Mouse (Mus musculus): ENCODE data around the gene Pde1c. TPM values are rescaled to one million over a fixed set of nuclear protein-coding genes. Genes with fewer than 3 reads are reported as not detected.

Pde1c gene
- polyA plus RNA-seq, 1 experiment from 2014 or later: 1.4 TPM

GRCm38 (mm10) chr6:56099520-56100101 is 469.3 kb downstream of the Pde1c start:
- no peak for DNase-seq (ENCODE audit: low spot score)

GRCm38 (mm10) chr6:56098427-56098826 is 470.5 kb downstream of the Pde1c start:
- no peak for DNase-seq (ENCODE audit: low spot score)

GRCm38 (mm10) chr6:56076378-56076805 is 492.5 kb downstream of the Pde1c start:
- no peak for DNase-seq (ENCODE audit: low spot score)

GRCm38 (mm10) chr6:56068516-56068915 is 500.4 kb downstream of the Pde1c start:
- DNase-seq (ENCODE audit: low spot score): no peak

GRCm38 (mm10) chr6:56066632-56067282 is 502.1 kb downstream of the Pde1c start:
- DNase-seq (ENCODE audit: low spot score): peak; percentile 4

- DNase-seq (ENCODE audit: low spot score): no peak
Measured at GRCm38 (mm10) chr6:56063736-56064135, 505.2 kb downstream of the Pde1c start.

GRCm38 (mm10) chr6:56049104-56049503 is 519.8 kb downstream of the Pde1c start:
- no peak for DNase-seq (ENCODE audit: low spot score)

GRCm38 (mm10) chr6:56048580-56048979 is 520.3 kb downstream of the Pde1c start:
- DNase-seq (ENCODE audit: low spot score): no peak

- no peak for DNase-seq (ENCODE audit: low spot score)
Measured at GRCm38 (mm10) chr6:56044716-56045115, 524.2 kb downstream of the Pde1c start.

GRCm38 (mm10) chr6:56044270-56044669 is 524.6 kb downstream of the Pde1c start:
- DNase-seq (ENCODE audit: low spot score): no peak

GRCm38 (mm10) chr6:56039476-56040055 is 529.3 kb downstream of the Pde1c start:
- DNase-seq (ENCODE audit: low spot score): no peak

GRCm38 (mm10) chr6:56035054-56035453 is 533.8 kb downstream of the Pde1c start:
- no peak for DNase-seq (ENCODE audit: low spot score)

- no peak for DNase-seq (ENCODE audit: low spot score)
Measured at GRCm38 (mm10) chr6:56032231-56032630, 536.7 kb downstream of the Pde1c start.

- DNase-seq (ENCODE audit: low spot score): no peak
Measured at GRCm38 (mm10) chr6:56029986-56030385, 538.9 kb downstream of the Pde1c start.

- no peak for DNase-seq (ENCODE audit: low spot score)
Measured at GRCm38 (mm10) chr6:56027966-56028365, 540.9 kb downstream of the Pde1c start.

- DNase-seq (ENCODE audit: low spot score): no peak
Measured at GRCm38 (mm10) chr6:56027318-56027717, 541.6 kb downstream of the Pde1c start.

GRCm38 (mm10) chr6:56025533-56025932 is 543.4 kb downstream of the Pde1c start:
- DNase-seq (ENCODE audit: low spot score): no peak

Small RNAs within 50 kb of the gene (microRNA-seq; reads per million reads assigned to microRNA genes)
- not detected for gene Gm44413 (ENCODE audit: borderline number of aligned reads)

Other genes starting within 250 kb of the Pde1c start
- 260 TPM in 2 replicates for gene Lsm5, start 135.6 kb upstream of the Pde1c start, polyA plus RNA-seq (2015; fragmentation: Nextera tagmentation; extraction: Ambion mirVana)
- 16.6 and 20.0 TPM in 2 replicates for gene Avl9, start 145.8 kb upstream of the Pde1c start, polyA plus RNA-seq (2015; fragmentation: Nextera tagmentation; extraction: Ambion mirVana)
- 19.0 and 22.6 TPM in 2 replicates for gene Kbtbd2, start 228.7 kb upstream of the Pde1c start, polyA plus RNA-seq (2015; fragmentation: Nextera tagmentation; extraction: Ambion mirVana)